Mouse (Mus musculus) forebrain, embryonic 14.5 days (tissue): Measurements from ENCODE around the gene Pabpn1l. TPM values are rescaled to one million over a fixed set of nuclear protein-coding genes. Genes with fewer than 3 reads are reported as not detected.

Experiments used
- ATAC-seq: fragments of 200-750 bp; cut with Nextera tagmentation; 2 replicates; pipeline ENCODE4 v1.8.0; 2017; ENCODE audit warnings: mild to moderate bottlenecking, moderate library complexity
- DNase-seq: peaks from one replicate; pipeline ENCODE4 v3.0.0-alpha.2; 2015; ENCODE audit warnings: low spot score
- H3K27ac ChIP-seq: fragments of 300-500 bp; sonication (generic); 2 replicates; pipeline ENCODE4 v1.5.1; 2014; ENCODE audit warnings: low read depth, mild to moderate bottlenecking, control low read depth, low read length, moderate library complexity
- H3K27me3 ChIP-seq: fragments of 300-500 bp; sonication (generic); replicated peaks from 2 replicates; pipeline ENCODE4 v1.6.1; 2014; ENCODE audit warnings: low read length, control low read depth, mixed read lengths; ENCODE audit not compliant: control insufficient read depth, insufficient read depth
- H3K36me3 ChIP-seq: fragments of 300-500 bp; sonication (generic); 2 replicates; pipeline ENCODE4 v1.6.1; 2014; ENCODE audit warnings: low read length, control low read depth; ENCODE audit not compliant: control insufficient read depth, insufficient read depth
- H3K4me1 ChIP-seq: fragments of 300-500 bp; sonication (generic); 2 replicates; pipeline ENCODE4 v1.6.1; 2014; ENCODE audit warnings: antibody characterized with exemption, low read length, control low read depth; ENCODE audit not compliant: control insufficient read depth, insufficient read depth
- H3K4me2 ChIP-seq: fragments of 300-500 bp; sonication (generic); 2 replicates; pipeline ENCODE4 v1.6.1; 2014; ENCODE audit warnings: mild to moderate bottlenecking, control low read depth, low read length
- H3K4me3 ChIP-seq: fragments of 300-500 bp; sonication (generic); 2 replicates; pipeline ENCODE4 v1.5.1; 2014; ENCODE audit warnings: low read depth, low read length, control low read depth
- H3K9ac ChIP-seq: fragments of 300-500 bp; sonication (generic); 2 replicates; pipeline ENCODE4 v1.6.1; 2014; ENCODE audit warnings: mild to moderate bottlenecking, low read length, control low read depth, moderate library complexity
- H3K9me3 ChIP-seq: fragments of 300-500 bp; sonication (generic); replicated peaks from 2 replicates; pipeline ENCODE4 v1.6.1; 2016; ENCODE audit warnings: low read length, control low read depth, mixed read lengths; ENCODE audit not compliant: control insufficient read depth
- WGBS: fragments of 180-500 bp; shearing (Covaris S2); extraction: QIAGEN DNeasy Blood & Tissue Kit; methylation state at CpG from one replicate; pipeline ENCODE4 v1.1.7; 2014; 5-methylcytosine and 5-hydroxymethylcytosine counted together
- polyA plus RNA-seq: library from polyadenylated mRNA; unstranded; fragments of >200 nt; fragmentation: Nextera tagmentation; extraction: Ambion mirVana; gene quantifications from 2 replicates; pipeline ENCODE4 v1.2.1, GENCODE M21; 2014

The Pabpn1l gene
- polyA plus RNA-seq, 1 experiment from 2014 or later, result not detected

DNA sequence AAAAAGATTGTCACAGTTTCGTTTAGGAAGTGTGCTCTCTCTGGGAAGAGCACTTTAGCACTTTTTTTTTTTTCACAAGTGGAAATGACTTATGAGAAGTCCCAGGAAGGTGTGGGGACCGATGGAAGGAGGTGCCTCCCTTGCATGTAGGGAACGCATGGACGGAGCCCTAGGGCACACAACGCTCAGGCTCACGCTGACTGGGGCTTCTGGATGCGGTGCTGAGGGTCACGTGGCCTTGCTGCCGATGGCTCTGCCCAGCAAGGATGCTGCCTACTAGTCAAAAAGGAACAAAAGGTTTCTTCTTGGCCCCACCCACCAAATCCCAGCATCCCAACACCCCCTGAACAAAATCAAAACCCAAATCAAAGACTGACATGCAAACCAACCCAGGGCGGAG, 6.8 kb upstream of the Pabpn1l start:
- Histone ChIP-seq H3K27me3 (no peaks in the 10 kb centered on the region), H3K36me3 (peaks cover 37% of the 10 kb centered on the region), H3K4me1 (no peaks in the 10 kb centered on the region), H3K4me3 (no peak overlapping the region), H3K9ac (no peak overlapping the region), H3K9me3 (no peaks in the 10 kb centered on the region), H3K4me2 (no peak overlapping the region), H3K27ac (no peak overlapping the region)
- DNase-seq (no peak), ATAC-seq (no peak)
- 15% methylated on average over 10 of the region's 10 CpGs for WGBS

- Histone ChIP-seq H3K27ac (no peak overlapping the region), H3K36me3 (peaks cover 19% of the 10 kb centered on the region), H3K4me1 (no peaks in the 10 kb centered on the region), H3K9me3 (no peaks in the 10 kb centered on the region), H3K4me3 (no peak overlapping the region), H3K4me2 (no peak overlapping the region), H3K9ac (no peak overlapping the region), H3K27me3 (no peaks in the 10 kb centered on the region)
- ATAC-seq (no peak), DNase-seq (no peak)
- 80% methylated on average over 2 of the region's 2 CpGs for WGBS
Measured at GRCm38 (mm10) chr8:122626896-122627295, 4.4 kb upstream of the Pabpn1l start.

DNA sequence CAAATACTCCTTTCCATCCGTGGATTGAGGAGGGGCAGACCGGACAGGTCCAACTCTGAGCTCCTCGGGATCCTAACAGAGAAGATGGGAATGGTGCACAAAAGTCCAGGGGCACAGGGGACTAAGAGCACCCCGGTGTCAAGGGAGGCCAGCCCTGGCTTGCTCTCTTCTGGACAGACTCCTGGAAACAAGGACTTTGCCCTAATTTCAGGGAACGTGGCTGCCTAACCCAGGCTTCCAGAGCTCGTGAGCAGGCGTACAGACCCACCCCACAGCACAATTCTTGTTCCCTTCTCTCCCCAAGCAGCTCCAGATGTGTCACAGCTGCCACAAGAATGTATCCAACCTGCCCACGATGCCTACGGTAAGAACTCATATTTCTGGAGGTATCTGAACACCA, 3.3 kb upstream of the Pabpn1l start:
- Histone ChIP-seq H3K9ac (no peak overlapping the region), H3K9me3 (no peaks in the 10 kb centered on the region), H3K4me1 (no peaks in the 10 kb centered on the region), H3K4me2 (no peak overlapping the region), H3K27me3 (no peaks in the 10 kb centered on the region), H3K27ac (no peak overlapping the region), H3K36me3 (peaks cover 16% of the 10 kb centered on the region; the same call in 1 of the 2 replicates), H3K4me3 (no peak overlapping the region)
- ATAC-seq (no peak), DNase-seq (no peak)
- WGBS, result 84% methylated on average over 9 of the region's 9 CpGs

DNA sequence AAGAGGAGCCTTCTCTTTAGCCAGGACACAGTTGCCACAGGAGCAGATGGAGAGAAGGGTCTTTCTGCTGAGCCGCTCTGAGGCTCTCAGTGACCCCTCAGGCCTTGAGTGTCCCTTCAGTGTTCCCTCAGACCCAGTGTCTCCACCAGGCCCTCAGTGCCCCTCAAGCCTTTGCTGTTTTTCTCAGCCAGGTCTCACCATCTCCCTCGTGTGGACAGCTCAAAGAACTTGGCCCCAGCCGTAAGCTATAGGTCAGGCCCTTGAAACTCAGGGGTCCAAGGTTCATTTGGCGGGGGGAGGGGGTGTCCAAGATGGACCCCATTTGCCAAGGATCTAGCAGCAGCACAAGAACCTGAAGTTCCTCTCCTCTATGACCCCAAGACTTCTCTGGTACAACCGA, 2.1 kb upstream of the Pabpn1l start:
- ATAC-seq (no peak), DNase-seq (no peak)
- H3K36me3 ChIP-seq, result peaks cover 8% of the 10 kb centered on the region; the same call in 1 of the 2 replicates
- H3K27ac ChIP-seq, result no peak overlapping the region
- no peak overlapping the region for H3K4me3 ChIP-seq
- no peaks in the 10 kb centered on the region for H3K9me3 ChIP-seq
- no peak overlapping the region for H3K4me2 ChIP-seq
- no peaks in the 10 kb centered on the region for H3K4me1 ChIP-seq
- no peaks in the 10 kb centered on the region for H3K27me3 ChIP-seq
- WGBS, result 79% methylated on average over 5 of the region's 5 CpGs
- no peak overlapping the region for H3K9ac ChIP-seq

- Histone ChIP-seq H3K27ac (no peak overlapping the region), H3K27me3 (no peaks in the 10 kb centered on the region)
- no peak for ATAC-seq
Measured at GRCm38 (mm10) chr8:122623844-122624642, 1.5 kb upstream of the Pabpn1l start.

DNA sequence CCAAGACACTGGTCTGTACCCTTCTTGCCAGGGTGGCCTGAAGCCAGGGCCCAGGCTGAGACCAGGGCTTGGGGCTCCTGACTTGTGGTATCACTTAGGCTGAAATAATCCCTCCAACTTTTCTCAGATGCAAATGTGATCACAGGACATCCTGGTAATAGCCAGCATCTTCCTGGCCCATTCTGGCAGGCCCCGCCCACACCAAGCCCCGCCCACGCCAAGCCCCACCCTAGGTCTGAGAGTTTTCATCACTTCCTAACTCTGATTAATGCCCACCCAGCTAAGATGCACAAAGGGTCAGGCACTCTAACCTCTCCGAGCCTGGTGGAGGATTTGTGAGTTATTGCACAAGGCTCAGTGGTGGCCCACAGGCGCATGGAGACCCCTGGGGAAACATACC, 2.1 kb downstream of the Pabpn1l start:
- ATAC-seq (no peak), DNase-seq (no peak)
- Histone ChIP-seq H3K9ac (no peak overlapping the region), H3K9me3 (no peaks in the 10 kb centered on the region), H3K4me1 (no peaks in the 10 kb centered on the region), H3K27me3 (no peaks in the 10 kb centered on the region), H3K4me3 (no peak overlapping the region), H3K4me2 (no peak overlapping the region), H3K36me3 (no peaks in the 10 kb centered on the region), H3K27ac (no peak overlapping the region)
- WGBS, result 41% methylated on average over 5 of the region's 5 CpGs

More at GRCm38 (mm10) chr8:122623844-122624642, 1.5 kb upstream of the Pabpn1l start:
- Histone ChIP-seq H3K4me1 (no peaks in the 10 kb centered on the region), H3K4me3 (no peak overlapping the region), H3K36me3 (0 out of 2 replicates have a peak, but pooled peaks cover 2% of the 10 kb centered on the region), H3K4me2 (no peak overlapping the region), H3K9ac (no peak overlapping the region), H3K9me3 (no peaks in the 10 kb centered on the region)
- WGBS, result 91% methylated on average over 17 of the region's 17 CpGs
- DNase-seq, result no peak

DNA sequence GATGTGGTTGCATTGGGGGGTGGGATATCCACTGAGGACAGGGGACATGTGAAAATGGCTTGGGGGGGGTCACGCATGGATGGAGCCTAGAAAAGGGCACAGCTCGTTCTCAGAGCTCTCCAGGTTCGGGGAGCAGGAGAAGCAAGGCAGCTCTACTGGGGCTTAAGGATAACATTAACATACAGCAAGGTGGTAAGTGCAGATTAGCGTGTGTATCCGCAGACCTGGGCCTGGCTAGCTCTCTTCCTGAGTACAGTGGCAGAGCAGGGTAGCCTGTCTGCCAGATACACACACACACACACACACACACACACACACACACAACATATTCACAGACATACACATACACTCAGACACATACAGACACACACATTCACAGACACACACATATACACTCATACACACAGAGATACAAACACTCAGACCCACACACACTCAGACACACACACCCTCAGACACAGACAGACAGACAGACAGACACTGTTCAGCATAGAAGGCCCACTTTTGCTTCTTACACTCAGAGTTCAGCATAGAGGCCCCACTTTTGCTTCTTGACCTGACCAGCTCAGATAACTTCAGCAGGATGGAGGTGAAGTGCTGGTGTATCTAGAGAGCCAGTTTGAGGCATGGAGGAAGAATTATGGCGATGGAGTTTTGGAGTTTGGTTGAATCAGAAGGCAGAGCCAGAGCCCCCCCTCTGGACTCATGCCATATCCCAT, 3.7 kb downstream of the Pabpn1l start:
- WGBS, result 75% methylated on average over 6 of the region's 6 CpGs
- ATAC-seq (no peak), DNase-seq (no peak)
- Histone ChIP-seq H3K4me2 (no peak overlapping the region), H3K27me3 (no peaks in the 10 kb centered on the region), H3K4me1 (no peaks in the 10 kb centered on the region), H3K9me3 (no peaks in the 10 kb centered on the region), H3K27ac (no peak overlapping the region), H3K9ac (no peak overlapping the region), H3K4me3 (no peak overlapping the region), H3K36me3 (no peaks in the 10 kb centered on the region)

DNA sequence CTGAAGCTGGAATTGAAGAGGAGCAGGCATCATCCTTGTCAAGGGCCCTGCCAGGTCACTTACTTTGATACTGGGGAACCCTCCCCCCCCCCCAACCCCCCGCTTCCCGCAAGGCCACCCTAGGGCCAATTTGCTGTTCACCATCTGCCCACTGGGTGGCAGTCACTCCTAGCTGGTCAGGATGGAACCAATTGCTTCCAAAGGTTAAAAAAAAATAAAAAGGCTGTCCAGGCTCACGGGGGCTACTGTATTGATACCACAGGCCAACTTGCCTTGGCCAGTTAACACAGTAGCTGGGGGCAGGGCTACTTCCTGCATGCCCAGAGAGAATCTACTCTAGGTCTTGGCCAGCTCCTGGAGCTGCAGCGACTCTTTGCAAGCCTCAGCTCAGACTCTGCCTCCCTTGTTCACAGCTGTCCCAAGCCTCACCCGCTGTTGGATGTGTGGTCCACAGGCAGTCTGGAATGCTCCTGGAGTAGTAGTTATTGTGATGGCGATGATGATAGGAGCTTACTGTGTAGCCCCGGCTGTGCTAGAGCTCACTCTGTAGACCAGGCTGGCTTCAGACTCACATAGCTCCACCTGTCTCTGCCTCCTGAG, 4.5 kb downstream of the Pabpn1l start:
- H3K4me2 ChIP-seq, result no peak overlapping the region
- DNase-seq (peak; percentile 88), ATAC-seq (peak; percentile 45; the same call in 1 of the 2 replicates)
- no peaks in the 10 kb centered on the region for H3K4me1 ChIP-seq
- H3K4me3 ChIP-seq, result no peak overlapping the region
- no peak overlapping the region for H3K9ac ChIP-seq
- 0 out of 2 replicates have a peak, but pooled peaks cover 4% of the 10 kb centered on the region for H3K36me3 ChIP-seq
- WGBS, result 35% methylated on average over 5 of the region's 7 CpGs
- H3K27me3 ChIP-seq, result no peaks in the 10 kb centered on the region
- no peak overlapping the region for H3K27ac ChIP-seq
- H3K9me3 ChIP-seq, result no peaks in the 10 kb centered on the region
